Mouse (Mus musculus): ENCODE measurements at regions not wholly inside any gene's neighbourhood (a gene's known extent, or its start where the extent isn't known, plus 50 kb on each side); places are given as distances from the start of the nearest gene placed in this dataset.

- WGBS: 86% methylated on average over 4 of the region's 4 CpGs
- no peak overlapping the region for H3K4me2 ChIP-seq (ENCODE audit: low read length)
- no peaks in the 10 kb centered on the region for H3K9me3 ChIP-seq (replicated peaks; ENCODE audit: control insufficient read depth, low read length, poor library complexity, severe bottlenecking)
- H3K9ac ChIP-seq (ENCODE audit: low read depth, low read length): no peak overlapping the region
- no peak for ATAC-seq
- no peak overlapping the region for H3K27ac ChIP-seq (ENCODE audit: low read length)
- no peaks in the 10 kb centered on the region for H3K4me1 ChIP-seq (ENCODE audit: control insufficient read depth, insufficient read depth, low read length)
- H3K36me3 ChIP-seq (ENCODE audit: control insufficient read depth, insufficient read depth, low read length): no peaks in the 10 kb centered on the region
- no peak overlapping the region for H3K4me3 ChIP-seq (ENCODE audit: low read depth, low read length)
- H3K27me3 ChIP-seq (ENCODE audit: control insufficient read depth, insufficient read depth, low read depth, low read length): no peaks in the 10 kb centered on the region
Measured at GRCm38 (mm10) chr6:18664687-18665086, 150.0 kb upstream of the Cttnbp2 start.

- no peak overlapping the region for H3K27ac ChIP-seq (ENCODE audit: low read length)
- no peaks in the 10 kb centered on the region for H3K27me3 ChIP-seq (ENCODE audit: control insufficient read depth, insufficient read depth, low read depth, low read length)
- H3K4me1 ChIP-seq (ENCODE audit: control insufficient read depth, insufficient read depth, low read length): no peaks in the 10 kb centered on the region
- H3K4me3 ChIP-seq (ENCODE audit: low read depth, low read length): no peak overlapping the region
- no peak overlapping the region for H3K9ac ChIP-seq (ENCODE audit: low read depth, low read length)
- H3K36me3 ChIP-seq (ENCODE audit: control insufficient read depth, insufficient read depth, low read length): no peaks in the 10 kb centered on the region
- no peaks in the 10 kb centered on the region for H3K9me3 ChIP-seq (replicated peaks; ENCODE audit: control insufficient read depth, low read length, poor library complexity, severe bottlenecking)
- no peak for ATAC-seq
- H3K4me2 ChIP-seq (ENCODE audit: low read length): no peak overlapping the region
- WGBS: 59% methylated on average over 4 of the region's 4 CpGs
Measured at GRCm38 (mm10) chr6:18665992-18666391, 151.3 kb upstream of the Cttnbp2 start.

- Histone ChIP-seq H3K27me3 (ENCODE audit: control insufficient read depth, insufficient read depth, low read depth, low read length) (no peaks in the 10 kb centered on the region), H3K4me1 (ENCODE audit: control insufficient read depth, insufficient read depth, low read length) (no peaks in the 10 kb centered on the region), H3K27ac (ENCODE audit: low read length) (no peak overlapping the region), H3K4me3 (ENCODE audit: low read depth, low read length) (no peak overlapping the region), H3K9me3 (replicated peaks; ENCODE audit: control insufficient read depth, low read length, poor library complexity, severe bottlenecking) (no peaks in the 10 kb centered on the region), H3K36me3 (ENCODE audit: control insufficient read depth, insufficient read depth, low read length) (no peaks in the 10 kb centered on the region), H3K9ac (ENCODE audit: low read depth, low read length) (no peak overlapping the region), H3K4me2 (ENCODE audit: low read length) (no peak overlapping the region)
- no peak for ATAC-seq
- 73% methylated on average over 4 of the region's 4 CpGs for WGBS
Measured at GRCm38 (mm10) chr6:18666543-18666942, 151.9 kb upstream of the Cttnbp2 start.

GRCm38 (mm10) chr6:18670677-18671076 is 156.0 kb upstream of the Cttnbp2 start:
- Histone ChIP-seq H3K36me3 (ENCODE audit: control insufficient read depth, insufficient read depth, low read length) (no peaks in the 10 kb centered on the region), H3K4me3 (ENCODE audit: low read depth, low read length) (no peak overlapping the region), H3K27me3 (ENCODE audit: control insufficient read depth, insufficient read depth, low read depth, low read length) (no peaks in the 10 kb centered on the region), H3K9ac (ENCODE audit: low read depth, low read length) (no peak overlapping the region), H3K27ac (ENCODE audit: low read length) (no peak overlapping the region), H3K4me2 (ENCODE audit: low read length) (no peak overlapping the region), H3K4me1 (ENCODE audit: control insufficient read depth, insufficient read depth, low read length) (no peaks in the 10 kb centered on the region), H3K9me3 (replicated peaks; ENCODE audit: control insufficient read depth, low read length, poor library complexity, severe bottlenecking) (no peaks in the 10 kb centered on the region)
- whole genome bisulfite sequencing: 93% methylated on average over 1 of the region's 1 CpGs
- no peak for ATAC-seq

GRCm38 (mm10) chr6:18674584-18675250 is 160.1 kb upstream of the Cttnbp2 start:
- H3K4me1 ChIP-seq (ENCODE audit: control insufficient read depth, insufficient read depth, low read length): no peaks in the 10 kb centered on the region
- WGBS: 50% methylated on average over 5 of the region's 5 CpGs
- no peak overlapping the region for H3K4me2 ChIP-seq (ENCODE audit: low read length)
- no peaks in the 10 kb centered on the region for H3K27me3 ChIP-seq (ENCODE audit: control insufficient read depth, insufficient read depth, low read depth, low read length)
- no peak overlapping the region for H3K4me3 ChIP-seq (ENCODE audit: low read depth, low read length)
- H3K27ac ChIP-seq (ENCODE audit: low read length): no peak overlapping the region
- no peaks in the 10 kb centered on the region for H3K36me3 ChIP-seq (ENCODE audit: control insufficient read depth, insufficient read depth, low read length)
- ATAC-seq: no peak
- no peaks in the 10 kb centered on the region for H3K9me3 ChIP-seq (replicated peaks; ENCODE audit: control insufficient read depth, low read length, poor library complexity, severe bottlenecking)
- no peak overlapping the region for H3K9ac ChIP-seq (ENCODE audit: low read depth, low read length)

- Histone ChIP-seq H3K4me1 (ENCODE audit: control insufficient read depth, insufficient read depth, low read length) (no peaks in the 10 kb centered on the region), H3K9ac (ENCODE audit: low read depth, low read length) (no peak overlapping the region), H3K27me3 (ENCODE audit: control insufficient read depth, insufficient read depth, low read depth, low read length) (no peaks in the 10 kb centered on the region), H3K4me2 (ENCODE audit: low read length) (no peak overlapping the region), H3K27ac (ENCODE audit: low read length) (no peak overlapping the region), H3K36me3 (ENCODE audit: control insufficient read depth, insufficient read depth, low read length) (no peaks in the 10 kb centered on the region), H3K9me3 (replicated peaks; ENCODE audit: control insufficient read depth, low read length, poor library complexity, severe bottlenecking) (no peaks in the 10 kb centered on the region), H3K4me3 (ENCODE audit: low read depth, low read length) (no peak overlapping the region)
- 87% methylated on average over 4 of the region's 4 CpGs for WGBS
- ATAC-seq: no peak
Measured at GRCm38 (mm10) chr6:18677131-18677530, 162.5 kb upstream of the Cttnbp2 start.

GRCm38 (mm10) chr6:18680712-18681111 is 166.1 kb upstream of the Cttnbp2 start:
- Histone ChIP-seq H3K27me3 (ENCODE audit: control insufficient read depth, insufficient read depth, low read depth, low read length) (no peaks in the 10 kb centered on the region), H3K9me3 (replicated peaks; ENCODE audit: control insufficient read depth, low read length, poor library complexity, severe bottlenecking) (no peaks in the 10 kb centered on the region), H3K4me3 (ENCODE audit: low read depth, low read length) (no peak overlapping the region), H3K4me2 (ENCODE audit: low read length) (no peak overlapping the region), H3K36me3 (ENCODE audit: control insufficient read depth, insufficient read depth, low read length) (no peaks in the 10 kb centered on the region), H3K9ac (ENCODE audit: low read depth, low read length) (no peak overlapping the region), H3K27ac (ENCODE audit: low read length) (no peak overlapping the region), H3K4me1 (ENCODE audit: control insufficient read depth, insufficient read depth, low read length) (no peaks in the 10 kb centered on the region)
- no peak for ATAC-seq

GRCm38 (mm10) chr6:18682043-18682442 is 166.3 kb upstream of the Lsm8 start:
- H3K4me3 ChIP-seq (ENCODE audit: low read depth, low read length): no peak overlapping the region
- 75% methylated on average over 6 of the region's 6 CpGs for WGBS
- ATAC-seq: no peak

GRCm38 (mm10) chr6:18688652-18689348 is 159.6 kb upstream of the Lsm8 start:
- 42% methylated on average over 11 of the region's 11 CpGs for WGBS
- no peak overlapping the region for H3K4me2 ChIP-seq (ENCODE audit: low read length)
- H3K9ac ChIP-seq (ENCODE audit: low read depth, low read length): no peak overlapping the region
- no peak overlapping the region for H3K4me3 ChIP-seq (ENCODE audit: low read depth, low read length)
- peak overlapping the region; percentile 50; the same call in 1 of the 2 replicates for H3K27ac ChIP-seq (ENCODE audit: low read length)
- no peaks in the 10 kb centered on the region for H3K27me3 ChIP-seq (ENCODE audit: control insufficient read depth, insufficient read depth, low read depth, low read length)
- ATAC-seq: peak; percentile 32; the same call in 1 of the 2 replicates
- H3K36me3 ChIP-seq (ENCODE audit: control insufficient read depth, insufficient read depth, low read length): no peaks in the 10 kb centered on the region
- 0 out of 2 replicates have a peak, but pooled peaks cover 2% of the 10 kb centered on the region for H3K4me1 ChIP-seq (ENCODE audit: control insufficient read depth, insufficient read depth, low read length)
- no peaks in the 10 kb centered on the region for H3K9me3 ChIP-seq (replicated peaks; ENCODE audit: control insufficient read depth, low read length, poor library complexity, severe bottlenecking)

More at GRCm38 (mm10) chr6:18682043-18682442, 166.3 kb upstream of the Lsm8 start:
- H3K9me3 ChIP-seq (replicated peaks; ENCODE audit: control insufficient read depth, low read length, poor library complexity, severe bottlenecking): no peaks in the 10 kb centered on the region
- H3K9ac ChIP-seq (ENCODE audit: low read depth, low read length): no peak overlapping the region
- no peaks in the 10 kb centered on the region for H3K4me1 ChIP-seq (ENCODE audit: control insufficient read depth, insufficient read depth, low read length)
- H3K4me2 ChIP-seq (ENCODE audit: low read length): no peak overlapping the region
- no peaks in the 10 kb centered on the region for H3K36me3 ChIP-seq (ENCODE audit: control insufficient read depth, insufficient read depth, low read length)
- H3K27me3 ChIP-seq (ENCODE audit: control insufficient read depth, insufficient read depth, low read depth, low read length): no peaks in the 10 kb centered on the region
- no peak overlapping the region for H3K27ac ChIP-seq (ENCODE audit: low read length)
